Mouse (Mus musculus) c-Kit-positive CD71-negative TER-119-negative erythroid progenitor cells, embryonic 14.5 days (primary cell): ENCODE results near the gene Gm11444.

Experiments used
- DNase-seq: peaks from one replicate; pipeline ENCODE4 v3.0.0-alpha.2; 2013; ENCODE audit warnings: low read depth

The Gm11444 gene

DNA sequence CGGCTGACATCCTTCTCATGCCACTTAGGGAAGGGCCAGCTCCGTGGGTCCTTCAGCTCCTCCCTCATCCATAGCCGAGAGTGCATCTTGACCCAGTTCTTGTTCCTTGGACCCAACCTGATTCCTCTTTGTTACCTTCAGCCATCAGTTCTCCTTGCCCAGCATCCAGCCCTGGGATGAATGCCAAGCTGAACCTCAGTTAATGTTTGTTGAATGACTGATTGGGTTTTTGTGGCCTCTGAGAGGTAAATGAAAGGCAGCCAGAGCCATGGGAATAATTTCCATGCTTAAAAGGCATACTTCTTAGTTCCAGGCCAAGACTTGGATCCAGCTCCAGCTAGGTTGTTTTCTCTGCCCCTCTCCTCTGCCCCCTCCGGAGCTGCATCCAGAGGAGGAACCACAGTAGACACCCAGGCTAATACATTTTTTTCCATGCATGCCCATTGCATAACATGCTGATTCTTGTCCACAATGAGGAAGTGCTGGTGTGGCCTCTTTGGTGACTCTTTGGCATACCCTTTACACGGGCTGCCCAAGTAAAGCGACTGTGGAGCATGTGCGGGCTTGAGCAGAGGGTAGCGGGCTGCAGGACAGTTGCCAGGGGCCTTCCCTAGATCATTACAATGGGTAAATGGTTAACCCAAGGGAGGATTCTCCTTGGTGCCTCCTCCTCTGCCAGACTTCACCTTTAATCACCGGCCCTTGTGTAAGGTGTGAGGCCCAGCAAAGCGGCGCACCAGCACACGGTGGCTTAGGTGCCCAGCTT is 37.7 kb downstream of the Gm11444 start:
- no peak for DNase-seq

DNA sequence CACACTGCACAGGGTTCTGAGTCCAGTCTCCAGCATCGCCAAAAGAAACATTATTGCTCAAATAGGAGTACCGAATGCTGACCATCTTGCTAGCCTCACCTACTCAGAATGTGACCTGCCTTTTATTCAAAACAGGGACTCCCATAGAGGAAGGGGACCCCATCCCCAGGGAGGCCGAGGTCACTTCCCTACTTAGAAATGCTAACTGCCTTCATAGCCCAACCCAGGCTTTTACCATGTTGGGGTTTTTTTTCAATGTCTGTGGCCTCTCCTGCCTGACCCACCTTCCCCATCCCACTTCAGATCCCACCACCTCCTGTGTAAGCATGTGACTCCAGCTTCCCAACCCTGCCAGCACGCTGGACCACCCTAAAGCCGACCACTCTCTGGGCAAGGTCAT is 38.5 kb downstream of the Gm11444 start:
- no peak for DNase-seq

DNA sequence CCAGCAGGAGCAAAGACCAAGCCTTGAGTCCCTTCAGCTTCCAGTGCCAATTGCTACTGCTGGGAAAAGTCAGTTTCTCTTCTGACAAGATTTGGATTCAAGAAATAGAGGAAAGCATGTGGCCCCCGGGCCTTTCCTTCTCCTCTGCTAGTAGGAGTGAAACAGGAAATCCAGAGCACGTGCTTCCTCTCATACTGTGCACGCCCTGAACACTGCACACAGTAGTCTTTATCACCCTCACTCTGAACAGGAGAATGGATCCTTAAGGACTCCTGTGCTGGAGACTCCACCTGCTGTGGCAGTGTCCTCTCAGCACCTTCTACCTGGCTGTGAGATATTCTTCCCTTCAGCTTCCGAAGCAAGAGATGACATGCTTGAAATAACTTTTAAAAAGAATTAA is 38.9 kb downstream of the Gm11444 start:
- DNase-seq: no peak

DNA sequence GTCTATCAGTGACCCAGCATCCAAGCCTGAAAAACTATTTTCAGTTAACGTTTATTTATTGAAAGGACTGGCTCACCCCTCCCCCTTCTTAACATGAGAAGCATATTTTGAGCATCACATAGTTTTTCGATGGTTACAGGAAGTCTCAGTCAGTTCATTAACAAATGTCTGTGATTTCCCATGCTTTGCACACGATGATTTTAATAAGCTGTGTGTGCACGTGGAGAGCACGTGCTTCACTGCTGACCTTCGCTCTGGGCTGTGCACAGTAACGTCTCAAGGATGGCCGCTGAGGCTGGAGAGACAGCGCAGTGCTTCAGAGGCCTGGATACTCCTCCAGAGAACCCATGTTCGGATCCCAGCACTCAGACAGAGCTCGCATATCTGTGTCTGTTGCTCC is 42.8 kb downstream of the Gm11444 start:
- no peak for DNase-seq

DNA sequence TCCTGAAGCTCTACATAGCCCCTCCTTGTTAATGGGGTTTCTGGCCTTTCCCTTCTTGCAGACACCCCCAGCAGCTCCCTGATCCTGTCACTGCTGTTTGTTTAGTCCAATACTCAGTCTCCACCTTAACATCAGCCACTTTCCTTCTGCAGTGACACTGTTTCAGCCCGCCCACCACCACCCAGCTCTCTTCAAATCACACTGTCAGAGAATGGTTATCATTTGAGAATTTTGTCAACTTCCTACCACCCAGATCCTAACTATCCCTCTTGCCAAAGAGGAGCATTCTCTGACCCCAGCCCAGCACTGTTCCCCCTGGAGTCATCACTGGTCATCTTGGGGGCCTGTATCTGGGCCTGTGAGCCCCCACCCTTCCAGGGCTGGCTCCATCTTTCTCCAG is 44.4 kb downstream of the Gm11444 start:
- no peak for DNase-seq

DNA sequence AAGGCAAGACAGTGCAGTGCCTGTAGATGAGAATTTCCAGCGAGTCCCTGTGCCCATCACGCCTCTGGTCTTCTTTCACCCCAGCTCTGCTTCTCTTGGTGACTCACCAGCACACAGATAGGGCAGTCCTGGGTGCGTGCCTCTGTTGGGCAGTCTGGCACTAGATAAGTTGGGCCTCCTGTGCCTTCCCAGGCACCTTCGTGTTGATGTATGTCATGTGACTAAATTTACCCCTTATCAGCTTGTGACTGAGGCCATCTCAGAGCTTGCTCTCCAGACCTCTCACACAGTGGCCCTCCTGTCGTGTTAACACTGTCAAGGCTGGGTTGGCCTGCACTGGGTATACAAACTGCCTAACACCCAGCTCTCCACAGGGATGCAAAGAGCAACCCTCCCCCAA is 46.1 kb downstream of the Gm11444 start:
- DNase-seq: no peak

DNA sequence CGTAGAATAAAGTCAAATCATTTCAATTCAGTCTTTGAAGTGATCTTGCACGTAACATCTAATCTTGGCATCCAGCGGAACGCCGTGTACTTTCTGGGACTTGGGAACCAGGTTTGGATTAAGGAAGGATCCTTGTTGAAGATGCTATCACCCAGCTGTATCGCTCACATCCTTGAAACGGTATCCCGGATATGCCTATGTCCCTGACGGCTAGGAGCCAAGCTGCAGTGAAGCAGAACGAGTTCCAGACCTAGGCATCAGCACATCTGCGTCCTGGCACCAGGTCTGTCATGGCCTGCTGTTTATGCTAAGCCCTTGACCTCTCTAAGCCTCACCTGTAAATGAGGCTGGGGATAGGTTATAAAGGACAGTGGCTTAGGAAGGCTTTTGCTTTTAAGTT is 49.8 kb downstream of the Gm11444 start:
- no peak for DNase-seq

DNA sequence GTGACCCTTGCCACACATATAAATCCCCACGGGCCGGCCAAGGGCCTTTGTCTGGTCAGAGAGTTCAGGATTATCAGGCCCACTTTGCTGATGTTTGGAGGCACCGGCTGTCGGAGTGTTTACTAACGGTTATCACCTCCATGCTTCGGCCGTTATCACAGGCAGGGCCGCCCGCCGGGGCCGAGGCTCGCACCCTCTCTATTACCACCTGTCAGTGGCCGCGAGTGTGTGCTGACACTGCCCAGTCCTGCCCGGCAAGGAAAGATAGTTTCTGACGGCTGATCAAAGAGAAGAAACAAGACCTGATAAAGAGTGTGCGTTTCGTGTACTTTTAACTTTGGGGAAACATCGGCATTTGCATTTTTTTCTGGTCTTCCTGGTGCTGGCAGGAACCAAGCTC is 50.3 kb downstream of the Gm11444 start:
- no peak for DNase-seq

DNA sequence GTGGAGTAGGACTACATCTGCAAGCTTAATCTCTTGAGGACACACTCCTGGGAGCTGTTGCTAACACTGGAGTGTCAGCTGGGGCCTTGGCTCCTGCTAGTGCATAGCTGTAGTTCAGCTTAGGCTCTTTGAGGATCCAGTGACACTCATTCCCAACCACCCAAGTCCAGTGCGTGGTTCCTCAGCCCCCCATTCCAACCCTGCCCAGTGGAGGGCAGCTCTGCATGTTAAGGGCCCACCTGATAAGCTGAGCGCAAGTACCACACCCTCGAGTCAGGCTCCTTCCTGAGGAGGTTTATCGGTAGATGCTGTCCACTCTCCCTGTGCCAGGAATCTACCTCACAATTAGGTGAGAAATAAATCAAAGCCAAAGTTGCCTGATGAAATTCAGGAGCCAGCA is 50.7 kb downstream of the Gm11444 start:
- DNase-seq: no peak
